Mouse (Mus musculus) thymus, adult 2 months (tissue): ENCODE data around the gene 1700013G24Rik. TPM values are rescaled to one million over a fixed set of nuclear protein-coding genes. Genes with fewer than 3 reads are reported as not detected.

Experiments
- DNase-seq: peaks from one replicate; pipeline ENCODE4 v3.0.0; 2021
- H3K27ac ChIP-seq: fragments of 200-500 bp; 2 replicates; pipeline ENCODE4 v1.5.1; 2012; ENCODE audit warnings: low read length, control low read depth; ENCODE audit not compliant: control insufficient read depth, insufficient read depth
- H3K27me3 ChIP-seq: fragments of 200-500 bp; 2 replicates; pipeline ENCODE4 v1.6.1; 2012; ENCODE audit warnings: mild to moderate bottlenecking, low read length, moderate library complexity, mixed read lengths; ENCODE audit not compliant: control insufficient read depth, insufficient read depth
- H3K36me3 ChIP-seq: fragments of 200-500 bp; 2 replicates; pipeline ENCODE4 v1.6.1; 2012; ENCODE audit warnings: mild to moderate bottlenecking, low read length, moderate library complexity; ENCODE audit not compliant: control insufficient read depth, insufficient read depth
- H3K4me1 ChIP-seq: fragments of 200-500 bp; replicated peaks from 2 replicates; pipeline ENCODE4 v1.6.1; 2012; ENCODE audit warnings: low read length; ENCODE audit not compliant: control insufficient read depth, insufficient read depth
- H3K4me3 ChIP-seq: fragments of 200-500 bp; 2 replicates; pipeline ENCODE4 v1.5.1; 2012; ENCODE audit warnings: mild to moderate bottlenecking, low read length, control low read depth, moderate library complexity; ENCODE audit not compliant: control insufficient read depth, insufficient read depth
- CTCF ChIP-seq: fragments of 200-500 bp; IDR thresholded peaks from 2 replicates; pipeline ENCODE4 v1.5.1; 2012; ENCODE audit warnings: mild to moderate bottlenecking, control low read depth, low read length, moderate library complexity, borderline replicate concordance; ENCODE audit not compliant: control insufficient read depth, poor library complexity, insufficient read depth; ENCODE audit errors: extremely low read depth
- POLR2A ChIP-seq: fragments of 200-500 bp; IDR thresholded peaks from 2 replicates; pipeline ENCODE4 v1.6.1; 2012; ENCODE audit warnings: mild to moderate bottlenecking, low read length, control low read depth, moderate library complexity; ENCODE audit not compliant: control insufficient read depth, poor library complexity, insufficient read depth; ENCODE audit errors: extremely low read depth
- WGBS: fragments of 180-500 bp; shearing (Covaris S2); methylation state at CpG from one replicate; pipeline ENCODE4 v1.1.7; 2018; 5-methylcytosine and 5-hydroxymethylcytosine counted together
- polyA plus RNA-seq: library from polyadenylated mRNA; depleted of rRNA; stranded (reverse); fragments of >200 nt; gene quantifications from 2 replicates; pipeline ENCODE4 v1.2.3, GENCODE M21; 2012

The 1700013G24Rik gene
- polyA plus RNA-seq, 1 experiment: 0.22 TPM

DNA sequence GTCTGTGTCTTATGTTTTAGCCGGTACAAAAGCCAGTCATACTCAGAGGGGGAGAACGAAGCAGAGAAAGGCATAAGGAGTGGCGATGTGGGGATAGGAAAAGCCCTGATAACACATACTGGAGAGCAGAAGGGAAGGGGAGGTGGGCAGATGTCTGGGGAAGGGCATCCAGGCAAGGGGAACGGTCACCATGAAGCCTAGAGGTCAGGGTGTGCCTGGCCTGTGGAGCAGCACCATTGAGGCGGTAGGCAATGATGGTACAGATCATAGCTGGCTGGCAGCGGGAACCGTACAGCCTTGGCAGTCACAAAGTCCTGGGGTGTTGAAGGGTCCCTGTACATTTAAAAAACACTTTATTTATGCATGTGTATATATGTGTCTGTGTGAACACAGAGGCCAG lies 21.6 kb downstream of the 1700013G24Rik start:
- Histone ChIP-seq H3K27ac (no peak overlapping the region), H3K27me3 (no peaks in the 10 kb centered on the region), H3K4me1 (no peaks in the 10 kb centered on the region)

DNA sequence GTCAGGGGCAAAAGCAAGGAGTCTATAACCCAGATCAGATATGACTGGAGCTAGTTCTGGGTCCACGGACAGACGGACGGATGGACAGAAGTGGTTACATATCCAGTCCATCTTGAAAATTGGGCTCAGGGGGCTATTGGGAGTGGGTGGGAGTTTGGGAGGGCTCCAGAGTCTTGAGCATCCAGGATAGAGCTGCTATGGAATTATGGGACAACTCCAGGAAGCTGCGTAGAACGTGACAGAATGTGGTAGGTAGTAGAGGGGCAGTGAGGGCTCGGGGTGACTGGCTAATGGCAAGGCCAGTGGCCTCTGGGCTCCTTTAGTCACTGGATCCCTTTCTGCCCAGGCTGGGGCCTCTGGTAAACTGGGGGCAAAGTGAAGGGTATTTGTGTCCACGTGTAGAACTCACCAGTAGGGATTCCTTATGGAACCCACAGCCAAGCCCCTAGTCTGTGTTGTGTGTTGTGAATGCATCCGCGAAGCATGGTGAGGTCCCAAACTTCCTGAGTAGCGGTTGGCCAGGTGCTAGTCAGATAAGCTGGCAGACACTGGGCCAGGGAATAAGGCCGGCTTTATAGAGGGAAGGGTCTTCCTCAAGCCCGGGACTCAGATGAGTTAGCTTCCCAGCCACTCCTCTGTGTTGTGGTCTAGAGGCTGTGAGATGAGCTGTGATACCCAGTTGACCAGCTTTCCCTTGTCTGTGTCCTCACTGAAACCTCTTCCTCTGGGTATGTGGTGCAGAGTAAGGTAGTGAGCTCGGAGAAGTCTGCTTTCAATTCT lies 22.4 kb downstream of the 1700013G24Rik start:
- Histone ChIP-seq H3K27me3 (no peaks in the 10 kb centered on the region), H3K27ac (no peak overlapping the region), H3K4me1 (no peaks in the 10 kb centered on the region), H3K36me3 (no peaks in the 10 kb centered on the region), H3K4me3 (no peak overlapping the region)
- WGBS: 82% methylated on average over 13 of the region's 13 CpGs
- no peak for DNase-seq
- TF ChIP-seq POLR2A: no peak
- no peak for TF ChIP-seq CTCF

More for the DNA sequence above, 21.6 kb downstream of the 1700013G24Rik start:
- TF ChIP-seq CTCF (no peak), POLR2A (no peak)
- WGBS: 93% methylated on average over 7 of the region's 7 CpGs
- no peaks in the 10 kb centered on the region for H3K36me3 ChIP-seq
- no peak overlapping the region for H3K4me3 ChIP-seq
- DNase-seq: no peak

DNA sequence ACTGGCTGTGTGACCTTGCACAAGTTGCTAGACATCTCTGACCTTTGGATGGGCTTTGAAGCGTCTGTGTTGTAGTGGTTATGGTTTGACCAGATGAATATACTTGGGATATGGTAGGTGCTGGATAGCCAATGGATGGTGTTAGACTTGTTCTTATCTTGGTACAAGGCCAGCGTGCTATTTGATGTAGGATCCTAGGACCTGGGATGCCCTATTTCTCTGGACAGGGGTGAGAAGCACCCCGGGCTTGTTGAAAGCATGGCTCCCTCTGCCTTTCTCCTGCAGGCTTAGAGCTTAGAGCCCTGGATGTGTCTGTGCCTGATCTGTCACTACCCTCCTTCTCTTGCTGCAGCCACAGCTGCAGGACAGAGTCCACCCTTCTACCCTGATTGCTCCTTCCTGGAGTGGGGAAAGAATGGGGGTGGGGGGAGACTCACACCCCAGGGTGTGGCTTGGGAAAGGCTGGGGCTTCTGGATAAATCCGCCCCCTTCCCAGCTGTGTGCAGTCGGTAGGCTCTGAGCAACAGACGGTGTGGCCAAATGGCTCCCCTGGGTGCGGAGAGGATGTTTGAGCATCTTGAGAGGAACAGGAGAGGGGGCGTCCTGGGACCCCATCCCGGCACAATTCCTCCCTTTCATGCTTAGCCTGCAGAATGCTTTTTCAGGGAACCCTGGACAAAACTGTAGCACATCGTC lies 23.1 kb downstream of the 1700013G24Rik start:
- Histone ChIP-seq H3K4me3 (no peak overlapping the region), H3K4me1 (no peaks in the 10 kb centered on the region), H3K27me3 (no peaks in the 10 kb centered on the region), H3K27ac (no peak overlapping the region), H3K36me3 (no peaks in the 10 kb centered on the region)
- no peak for DNase-seq
- TF ChIP-seq CTCF: no peak
- TF ChIP-seq POLR2A: no peak
- WGBS: 63% methylated on average over 10 of the region's 10 CpGs

DNA sequence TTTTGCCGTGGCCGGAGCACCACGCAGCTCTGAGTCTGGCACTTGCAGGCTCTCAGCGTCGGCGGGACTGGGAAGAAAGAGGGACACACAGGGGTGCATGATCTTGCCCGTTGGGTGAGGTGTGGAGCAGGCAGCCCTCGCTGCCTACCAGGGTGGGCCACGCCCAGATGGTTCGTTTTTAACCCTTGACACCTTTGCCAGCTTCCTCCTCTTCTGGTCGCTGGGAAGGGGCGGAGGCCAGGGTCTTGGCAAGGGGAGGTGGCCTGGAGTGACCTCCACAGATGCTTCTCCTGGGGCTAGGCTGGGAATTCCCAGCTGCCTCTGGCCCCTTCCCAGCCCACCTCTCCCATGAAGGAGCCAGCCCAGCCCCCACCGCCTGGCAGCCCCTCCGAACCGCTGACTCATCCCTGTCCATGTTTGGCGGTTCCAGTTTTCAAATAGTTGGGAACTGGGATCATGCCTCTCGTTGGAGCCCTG lies 23.7 kb downstream of the 1700013G24Rik start:
- 50% methylated on average over 17 of the region's 17 CpGs for WGBS
- TF ChIP-seq CTCF (no peak), POLR2A (no peak)
- Histone ChIP-seq H3K27ac (no peak overlapping the region), H3K4me3 (no peak overlapping the region), H3K4me1 (no peaks in the 10 kb centered on the region), H3K36me3 (no peaks in the 10 kb centered on the region), H3K27me3 (no peaks in the 10 kb centered on the region)
- DNase-seq: no peak

DNA sequence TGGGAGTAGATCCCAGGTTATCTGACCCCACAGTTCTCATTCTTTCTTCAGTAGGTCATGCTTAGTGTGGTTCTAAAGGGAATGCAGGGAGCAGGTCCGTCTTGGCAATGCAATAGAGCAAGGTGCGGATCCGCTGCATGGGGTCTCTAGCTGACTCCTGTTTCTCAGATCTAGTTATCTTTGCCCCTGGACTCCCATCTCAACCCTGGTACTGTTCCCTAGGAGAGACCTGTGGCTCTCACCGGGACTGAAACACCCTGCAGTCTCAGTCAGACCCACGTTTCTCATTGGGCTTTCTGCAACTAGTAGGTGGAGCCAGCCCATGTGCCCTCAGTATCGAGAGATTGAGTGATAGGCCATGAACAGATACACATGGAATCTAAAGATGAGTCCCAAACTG lies 24.5 kb downstream of the 1700013G24Rik start:
- 71% methylated on average over 6 of the region's 6 CpGs for WGBS

DNA sequence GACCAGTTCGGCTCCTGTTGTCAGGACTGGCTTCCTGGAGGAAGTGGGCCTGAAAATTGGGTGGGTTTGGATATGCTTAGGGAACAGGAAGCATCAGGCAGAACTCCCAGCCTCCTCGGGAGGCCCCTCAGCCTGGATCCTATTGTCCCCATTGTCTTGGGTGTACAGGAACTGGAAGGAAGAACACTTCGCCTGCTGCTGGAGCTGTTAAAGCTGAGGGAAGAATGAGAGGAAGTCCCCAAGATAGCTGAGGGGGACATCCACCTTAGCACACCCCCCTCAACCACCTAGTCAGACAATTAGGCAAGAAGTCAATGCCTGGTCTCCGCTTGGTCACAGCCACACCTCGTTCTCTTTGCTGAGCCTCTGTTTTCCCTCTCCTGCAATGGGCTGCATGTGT lies 25.2 kb downstream of the 1700013G24Rik start:
- 76% methylated on average over 5 of the region's 5 CpGs for WGBS
- Histone ChIP-seq H3K27me3 (no peaks in the 10 kb centered on the region), H3K4me1 (no peaks in the 10 kb centered on the region), H3K27ac (no peak overlapping the region), H3K4me3 (no peak overlapping the region), H3K36me3 (no peaks in the 10 kb centered on the region)
- TF ChIP-seq POLR2A (no peak), CTCF (no peak)
- no peak for DNase-seq

More for the DNA sequence above, 24.5 kb downstream of the 1700013G24Rik start:
- no peaks in the 10 kb centered on the region for H3K4me1 ChIP-seq
- TF ChIP-seq CTCF: no peak
- no peak for TF ChIP-seq POLR2A
- H3K27ac ChIP-seq: no peak overlapping the region
- DNase-seq: no peak
- no peaks in the 10 kb centered on the region for H3K27me3 ChIP-seq
- no peaks in the 10 kb centered on the region for H3K36me3 ChIP-seq
- no peak overlapping the region for H3K4me3 ChIP-seq
